Mouse (Mus musculus) liver, embryonic 16.5 days (tissue): Measurements from ENCODE around the gene Glrb. TPM values are rescaled to one million over a fixed set of nuclear protein-coding genes. Genes with fewer than 3 reads are reported as not detected.
A peak's percentile ranks its signal among the peaks of the same experiment; 100 is the strongest.

Experiments used
- ATAC-seq: fragments of 200-750 bp; cut with Nextera tagmentation; 2 replicates; pipeline ENCODE4 v1.8.0; 2017; ENCODE audit warnings: low read depth, mild to moderate bottlenecking, moderate number of reproducible peaks, moderate library complexity
- H3K27ac ChIP-seq: fragments of 300-500 bp; sonication (generic); 2 replicates; pipeline ENCODE4 v1.5.1; 2014; ENCODE audit warnings: mild to moderate bottlenecking, low read length
- H3K27me3 ChIP-seq: fragments of 300-500 bp; sonication (generic); 2 replicates; pipeline ENCODE4 v1.6.1; 2014; ENCODE audit warnings: low read depth, low read length, mixed read lengths; ENCODE audit not compliant: control insufficient read depth, insufficient read depth
- H3K36me3 ChIP-seq: fragments of 300-500 bp; sonication (generic); 2 replicates; pipeline ENCODE4 v1.6.1; 2014; ENCODE audit warnings: mild to moderate bottlenecking; ENCODE audit not compliant: control insufficient read depth, insufficient read depth
- H3K4me1 ChIP-seq: fragments of 300-500 bp; sonication (generic); 2 replicates; pipeline ENCODE4 v1.6.1; 2014; ENCODE audit warnings: low read depth, low read length, mixed read lengths; ENCODE audit not compliant: control insufficient read depth
- H3K4me2 ChIP-seq: fragments of 300-500 bp; sonication (generic); 2 replicates; pipeline ENCODE4 v1.6.1; 2014; ENCODE audit warnings: low read depth, low read length, mixed read lengths
- H3K4me3 ChIP-seq: fragments of 300-500 bp; sonication (generic); 2 replicates; pipeline ENCODE4 v1.5.1; 2014; ENCODE audit warnings: low read depth, mild to moderate bottlenecking, low read length
- H3K9ac ChIP-seq: fragments of 300-500 bp; sonication (generic); 2 replicates; pipeline ENCODE4 v1.6.1; 2014; ENCODE audit warnings: low read depth, low read length
- H3K9me3 ChIP-seq: fragments of 300-500 bp; sonication (generic); replicated peaks from 2 replicates; pipeline ENCODE4 v1.6.1; 2016; ENCODE audit warnings: low read length; ENCODE audit not compliant: control insufficient read depth
- WGBS: fragments of 180-500 bp; shearing (Covaris S2); extraction: QIAGEN DNeasy Blood & Tissue Kit; methylation state at CpG from one replicate; pipeline ENCODE4 v1.1.7; 2014; ENCODE audit not compliant: insufficient replicate concordance; 5-methylcytosine and 5-hydroxymethylcytosine counted together
- polyA plus RNA-seq: library from polyadenylated mRNA; unstranded; fragments of >200 nt; fragmentation: Nextera tagmentation; extraction: Ambion mirVana; gene quantifications from 2 replicates; pipeline ENCODE4 v1.2.1, GENCODE M21; 2015

Gene Glrb
- 0.08 and 0.13 TPM in 2 replicates for polyA plus RNA-seq

DNA sequence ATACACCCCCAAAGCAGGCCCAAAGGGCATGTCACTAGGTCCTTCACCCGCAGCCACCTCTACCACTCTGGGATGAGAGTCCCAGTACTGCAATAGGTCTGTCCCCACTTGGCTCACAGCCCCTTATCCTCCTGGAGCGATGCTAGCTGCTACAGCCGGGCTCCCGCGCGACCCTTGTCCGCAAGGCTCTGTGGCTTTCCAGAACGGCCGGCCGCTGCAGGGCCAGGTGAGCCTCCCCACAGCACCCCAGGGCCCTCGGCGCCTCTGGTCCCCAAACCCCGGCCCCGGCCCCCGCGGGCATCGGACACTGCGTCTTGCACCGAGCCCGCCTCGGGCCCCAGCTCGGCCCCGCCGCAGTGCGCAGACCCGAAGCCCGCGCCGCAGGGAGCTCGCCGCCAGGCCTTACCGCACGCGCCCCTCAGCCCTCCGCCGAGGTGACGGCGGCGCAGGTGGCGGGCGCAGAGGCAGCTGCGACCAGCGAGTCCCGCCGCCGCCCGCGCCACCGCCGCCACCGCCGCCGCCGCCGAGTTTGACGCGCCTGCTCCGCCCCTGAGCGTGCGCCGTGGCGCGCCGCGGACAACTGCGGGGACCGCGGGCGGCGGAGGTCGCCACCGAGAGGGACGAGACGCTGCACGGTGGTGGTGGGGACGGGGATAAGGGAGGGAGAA lies at the start of gene Glrb:
Glrb (minus strand) TSS at position 550 of the 668 bp plus-strand sequence.
- Histone ChIP-seq H3K27ac (no peak within 1 kb of the TSS), H3K4me1 (no peaks in the 10 kb centered on the region), H3K4me2 (peak within 1 kb of the TSS; percentile 64), H3K4me3 (peak within 1 kb of the TSS; percentile 52), H3K36me3 (no peaks in the 10 kb centered on the region), H3K27me3 (peaks cover 15% of the 10 kb centered on the region), H3K9ac (no peak within 1 kb of the TSS), H3K9me3 (no peaks in the 10 kb centered on the region)
- no peak for ATAC-seq
- WGBS: 1% methylated on average over 69 of the region's 76 CpGs

DNA sequence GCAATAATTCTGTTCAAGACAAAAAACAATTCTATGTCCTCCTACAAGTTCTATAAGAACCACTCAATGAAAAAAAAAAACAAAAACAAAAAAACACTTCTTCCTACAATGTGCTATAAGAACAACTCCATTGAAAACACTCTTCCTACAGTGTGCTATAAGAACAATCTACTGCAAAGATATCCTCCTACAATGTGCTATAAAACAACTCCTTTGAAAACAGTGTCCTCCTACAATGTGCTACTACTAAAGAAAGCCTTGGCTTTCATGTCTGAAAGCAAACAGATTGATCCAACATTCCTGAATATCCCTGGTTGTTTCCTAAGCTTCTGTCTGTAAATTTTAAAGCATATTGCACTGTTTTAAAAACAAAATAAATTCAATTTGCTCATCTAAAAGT lies 46.5 kb upstream of the Glrb start:
- ATAC-seq: no peak
- H3K4me2 ChIP-seq: no peak overlapping the region
- H3K4me3 ChIP-seq: no peak overlapping the region
- no peak overlapping the region for H3K9ac ChIP-seq
- H3K27me3 ChIP-seq: no peaks in the 10 kb centered on the region
- no peaks in the 10 kb centered on the region for H3K9me3 ChIP-seq
- H3K27ac ChIP-seq: no peak overlapping the region
- no peaks in the 10 kb centered on the region for H3K36me3 ChIP-seq
- no peaks in the 10 kb centered on the region for H3K4me1 ChIP-seq

DNA sequence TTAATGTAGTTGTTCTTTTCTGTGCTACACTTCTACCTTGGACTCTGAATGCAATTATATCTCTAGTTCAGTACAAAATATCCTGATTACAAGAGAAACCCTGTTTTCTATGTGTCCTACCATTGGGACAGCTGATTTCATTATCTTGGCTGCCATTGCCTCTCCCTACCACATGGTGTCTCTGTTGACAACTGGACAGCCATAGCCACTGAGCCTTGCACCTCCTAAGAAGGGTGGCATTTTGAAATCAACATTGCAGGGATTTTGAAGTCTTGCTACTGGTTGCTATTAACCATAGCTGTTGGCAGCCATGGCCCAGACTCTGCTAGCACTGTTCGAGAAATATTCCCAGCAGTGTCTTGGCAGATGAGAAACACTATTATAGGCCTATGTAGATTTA lies 45.1 kb upstream of the Glrb start:
- Histone ChIP-seq H3K4me1 (no peaks in the 10 kb centered on the region), H3K27ac (no peak overlapping the region), H3K27me3 (no peaks in the 10 kb centered on the region), H3K9me3 (no peaks in the 10 kb centered on the region), H3K36me3 (no peaks in the 10 kb centered on the region), H3K9ac (no peak overlapping the region), H3K4me3 (no peak overlapping the region), H3K4me2 (no peak overlapping the region)
- WGBS: 28% methylated on average over 1 of the region's 1 CpGs
- no peak for ATAC-seq

DNA sequence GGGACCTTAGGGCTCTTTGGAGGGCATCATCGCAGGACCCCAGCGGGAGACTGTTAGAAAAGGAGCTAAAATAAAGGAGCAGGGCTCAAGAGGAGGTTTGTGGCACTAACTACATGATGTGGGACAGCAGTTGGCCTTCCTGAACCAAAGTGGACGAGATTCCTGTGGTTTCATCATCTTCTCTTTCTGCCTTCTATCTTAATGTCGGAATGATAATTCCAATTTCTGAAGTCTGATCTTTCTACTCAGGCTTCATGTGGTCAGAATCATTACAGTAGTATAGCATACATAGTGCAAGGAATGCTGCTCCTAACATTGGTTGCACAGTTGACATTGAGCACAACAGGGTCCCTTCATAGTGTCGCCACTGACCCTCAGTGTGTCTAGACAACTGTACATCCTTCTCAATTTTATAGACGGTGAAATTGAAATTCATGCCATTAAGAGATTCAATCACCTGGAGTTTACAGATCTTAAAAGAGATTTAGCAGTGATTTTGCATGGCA lies 372 bp upstream of the Glrb start:
- Histone ChIP-seq H3K36me3 (no peaks in the 10 kb centered on the region), H3K9me3 (no peaks in the 10 kb centered on the region), H3K4me1 (no peaks in the 10 kb centered on the region), H3K27ac (no peak overlapping the region), H3K4me3 (peak overlapping the region; percentile 52), H3K4me2 (peak overlapping the region; percentile 64), H3K9ac (no peak overlapping the region), H3K27me3 (peaks cover 15% of the 10 kb centered on the region)
- WGBS: 17% methylated on average over 6 of the region's 6 CpGs
- no peak for ATAC-seq

DNA sequence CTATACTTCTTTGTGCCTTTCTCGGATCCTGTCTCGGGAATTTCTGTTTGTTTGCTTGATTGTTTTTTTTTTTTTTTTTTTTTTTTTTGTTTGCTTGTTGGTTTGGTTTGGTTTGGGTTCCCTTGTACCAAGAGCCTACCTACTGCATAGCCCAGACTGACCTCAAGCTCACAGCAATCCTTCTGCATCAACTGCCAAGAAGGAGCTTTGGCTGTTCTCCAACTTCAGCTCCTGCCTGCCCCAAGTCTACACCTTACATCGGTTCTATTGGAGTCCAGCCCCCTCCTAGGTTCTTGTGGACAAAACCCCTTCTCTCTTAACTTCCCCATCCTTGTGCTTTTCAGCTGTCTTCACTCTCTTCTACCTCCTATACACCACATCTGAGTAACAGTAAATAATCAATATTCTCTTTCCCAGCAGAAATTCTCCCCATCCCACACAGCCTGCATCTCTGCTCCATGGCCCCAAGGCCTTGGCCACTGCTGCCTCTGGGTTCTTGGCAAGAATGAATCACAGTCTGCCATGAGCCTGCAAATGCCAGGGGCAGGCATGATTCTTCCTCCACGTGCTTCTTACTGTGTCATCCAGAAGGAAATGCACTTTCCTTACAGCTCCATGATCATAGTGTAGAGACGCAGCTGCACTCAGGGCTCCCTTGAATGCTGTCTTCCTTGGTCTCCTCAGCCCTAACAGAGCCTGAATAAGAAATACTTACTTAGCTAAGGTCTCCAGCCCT lies 18.5 kb downstream of the Glrb start:
- no peak for ATAC-seq

DNA sequence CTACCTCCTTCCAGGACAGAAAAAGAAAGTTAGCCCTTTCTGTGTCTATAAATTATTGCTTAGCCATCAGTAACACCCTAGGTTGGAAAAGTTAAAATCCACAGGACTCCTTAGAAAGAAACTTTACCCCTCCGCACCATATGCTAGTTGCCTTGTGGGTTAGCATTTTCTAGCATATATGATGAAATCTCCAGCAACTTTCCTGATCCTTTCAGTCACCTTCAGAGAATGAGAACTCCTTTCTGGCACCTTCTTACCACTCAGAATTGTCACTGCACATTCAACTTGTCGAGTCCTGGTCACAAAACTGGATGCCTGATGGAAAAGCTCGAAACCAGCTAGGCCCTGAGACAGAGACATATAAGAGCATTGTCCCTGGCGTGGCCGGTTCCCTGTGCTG lies 19.1 kb downstream of the Glrb start:
- Histone ChIP-seq H3K4me1 (no peaks in the 10 kb centered on the region), H3K9me3 (no peaks in the 10 kb centered on the region), H3K4me2 (no peak overlapping the region), H3K27me3 (no peaks in the 10 kb centered on the region), H3K36me3 (no peaks in the 10 kb centered on the region), H3K4me3 (no peak overlapping the region), H3K27ac (no peak overlapping the region), H3K9ac (no peak overlapping the region)
- no peak for ATAC-seq
- WGBS: 68% methylated on average over 5 of the region's 5 CpGs

More for the DNA sequence above, 18.5 kb downstream of the Glrb start:
- Histone ChIP-seq H3K4me2 (no peak overlapping the region), H3K9ac (no peak overlapping the region), H3K27me3 (no peaks in the 10 kb centered on the region), H3K4me1 (no peaks in the 10 kb centered on the region), H3K4me3 (no peak overlapping the region), H3K27ac (no peak overlapping the region), H3K36me3 (no peaks in the 10 kb centered on the region), H3K9me3 (no peaks in the 10 kb centered on the region)
- WGBS: 46% methylated on average over 5 of the region's 5 CpGs

DNA sequence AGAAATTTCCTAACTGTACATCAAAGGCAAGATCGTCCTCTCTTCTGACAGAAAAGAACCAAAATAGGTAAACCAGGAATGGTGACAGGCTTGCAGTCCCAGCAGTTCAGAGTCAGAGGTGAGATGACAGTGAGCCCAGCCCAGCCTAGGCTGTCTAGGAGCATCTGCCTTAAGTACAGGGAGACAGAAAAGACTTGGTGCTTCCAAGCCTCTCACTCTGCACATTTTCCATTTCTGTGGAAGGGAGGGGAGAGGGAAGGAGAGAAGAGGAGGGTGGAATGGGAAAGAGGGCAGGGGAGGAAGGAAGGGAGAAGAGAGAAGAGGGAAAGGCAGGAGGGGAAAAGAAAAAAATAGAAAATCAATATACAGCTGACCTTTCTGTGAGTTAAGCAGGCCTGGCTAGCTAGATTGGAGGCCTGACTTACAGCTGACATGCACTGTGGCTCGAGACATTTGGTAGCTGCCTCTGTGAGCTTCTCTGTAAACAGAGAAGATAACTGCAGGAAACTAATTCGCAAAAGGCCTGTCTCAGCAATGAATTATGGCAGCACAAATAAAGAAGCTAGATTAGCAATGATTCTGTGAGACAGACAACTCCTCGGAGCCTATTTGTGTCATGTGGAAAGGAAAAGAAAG lies 20.3 kb downstream of the Glrb start:
- 28% methylated on average over 4 of the region's 4 CpGs for WGBS
- no peak overlapping the region for H3K27ac ChIP-seq
- ATAC-seq: no peak
- no peaks in the 10 kb centered on the region for H3K36me3 ChIP-seq
- H3K9ac ChIP-seq: no peak overlapping the region
- H3K9me3 ChIP-seq: no peaks in the 10 kb centered on the region
- H3K4me3 ChIP-seq: no peak overlapping the region
- H3K27me3 ChIP-seq: no peaks in the 10 kb centered on the region
- H3K4me2 ChIP-seq: no peak overlapping the region
- no peaks in the 10 kb centered on the region for H3K4me1 ChIP-seq

DNA sequence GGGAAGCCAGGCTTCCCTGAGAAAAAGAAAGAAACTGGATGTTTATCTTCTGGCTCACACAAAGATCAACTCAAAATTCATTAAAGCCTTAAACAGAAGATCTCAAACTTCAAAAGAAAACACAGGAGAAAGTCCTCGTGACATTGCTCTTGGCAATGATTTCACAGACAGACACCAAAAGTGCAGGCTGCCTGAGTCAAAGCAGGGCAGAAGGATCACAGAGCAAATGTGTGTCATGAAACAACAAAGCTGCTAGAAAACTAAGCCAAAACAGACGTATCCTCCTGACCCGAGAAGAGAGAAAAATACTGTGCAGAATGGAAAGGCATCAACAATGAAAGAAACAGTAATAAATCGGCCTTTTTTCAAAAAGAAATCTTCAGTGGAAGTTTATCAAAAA lies 22.4 kb downstream of the Glrb start:
- Histone ChIP-seq H3K9ac (no peak overlapping the region), H3K9me3 (no peaks in the 10 kb centered on the region), H3K4me2 (no peak overlapping the region), H3K27me3 (no peaks in the 10 kb centered on the region), H3K27ac (no peak overlapping the region), H3K4me1 (no peaks in the 10 kb centered on the region), H3K36me3 (no peaks in the 10 kb centered on the region), H3K4me3 (no peak overlapping the region)
- WGBS: 43% methylated on average over 4 of the region's 4 CpGs
- no peak for ATAC-seq

DNA sequence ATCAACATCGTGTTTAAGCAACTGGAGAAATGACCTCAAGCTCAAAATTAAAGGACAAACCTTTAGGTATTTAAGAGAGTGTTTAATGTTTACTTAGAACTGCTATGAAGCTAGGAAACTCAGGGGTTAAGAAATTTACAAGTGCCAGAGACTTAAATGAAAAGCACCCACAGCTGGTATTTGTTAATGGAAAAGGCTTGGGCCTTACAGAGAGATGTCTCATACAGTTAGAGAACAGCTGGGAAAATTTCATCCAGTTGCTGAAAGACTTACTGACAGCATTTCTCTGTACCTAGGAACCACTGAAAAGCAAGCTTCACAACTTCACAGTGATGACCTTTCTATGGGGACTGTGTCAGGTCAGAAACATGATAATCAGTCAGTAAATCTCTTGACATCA lies 28.3 kb downstream of the Glrb start:
- Histone ChIP-seq H3K4me2 (no peak overlapping the region), H3K9ac (no peak overlapping the region), H3K4me1 (no peaks in the 10 kb centered on the region), H3K9me3 (no peaks in the 10 kb centered on the region), H3K27me3 (no peaks in the 10 kb centered on the region), H3K4me3 (no peak overlapping the region), H3K36me3 (no peaks in the 10 kb centered on the region), H3K27ac (no peak overlapping the region)
- no peak for ATAC-seq
- WGBS: 51% methylated on average over 1 of the region's 1 CpGs
